Mouse (Mus musculus): ENCODE results near the gene Vmn1r9. TPM values are rescaled to one million over a fixed set of nuclear protein-coding genes. Genes with fewer than 3 reads are reported as not detected.
"Not testable (repeated sequence)": the region's sequence is repeated elsewhere in the genome, so short reads cannot be mapped to it uniquely, and the experiment has no call there.

Vmn1r9 gene
- polyA plus RNA-seq (2015; fragmentation: Nextera tagmentation; extraction: Ambion mirVana), result not detected in 2 replicates

GRCm38 (mm10) chr6:57066487-57066886, at the start of gene Vmn1r9:
Vmn1r9 (plus strand) TSS chr6:57066787.
- no peak for ATAC-seq (ENCODE audit: insufficient number of reproducible peaks, low FRiP score, low TSS enrichment, low read depth)
- WGBS, result 68% methylated on average over 2 of the region's 2 CpGs
- Histone ChIP-seq H3K27ac (replicated peaks) (no peak within 1 kb of the TSS), H3K4me3 (replicated peaks) (no peak within 1 kb of the TSS), H3K9me3 (replicated peaks) (no peaks in the 10 kb centered on the region), H3K36me3 (no peaks in the 10 kb centered on the region), H3K9ac (no peak within 1 kb of the TSS), H3K4me2 (replicated peaks) (no peak within 1 kb of the TSS), H3K27me3 (no peaks in the 10 kb centered on the region), H3K4me1 (no peaks in the 10 kb centered on the region)

- H3K4me1 ChIP-seq; ATAC-seq (ENCODE audit: insufficient number of reproducible peaks, low FRiP score, low TSS enrichment, low read depth); H3K9me3 ChIP-seq (replicated peaks); H3K9ac ChIP-seq; H3K36me3 ChIP-seq; H3K27me3 ChIP-seq; H3K4me3 ChIP-seq (replicated peaks); H3K27ac ChIP-seq (replicated peaks); H3K4me2 ChIP-seq (replicated peaks): not testable (repeated sequence)
- WGBS, result 89% methylated on average over 2 of the region's 2 CpGs
Measured at GRCm38 (mm10) chr6:57025224-57025623, 41.4 kb upstream of the Vmn1r9 start, which contains the start of gene Vmn1r7. Vmn1r7 (minus strand) TSS chr6:57025324.

- no peaks in the 10 kb centered on the region for H3K27me3 ChIP-seq
- no peak within 1 kb of the TSS for H3K4me2 ChIP-seq (replicated peaks)
- H3K9me3 ChIP-seq (replicated peaks), result no peaks in the 10 kb centered on the region
- no peak within 1 kb of the TSS for H3K4me3 ChIP-seq (replicated peaks)
- no peak within 1 kb of the TSS for H3K9ac ChIP-seq
- no peaks in the 10 kb centered on the region for H3K36me3 ChIP-seq
- no peak within 1 kb of the TSS for H3K27ac ChIP-seq (replicated peaks)
- no peaks in the 10 kb centered on the region for H3K4me1 ChIP-seq
- ATAC-seq (ENCODE audit: insufficient number of reproducible peaks, low FRiP score, low TSS enrichment, low read depth), result no peak
Measured at GRCm38 (mm10) chr6:57031984-57032383, 34.6 kb upstream of the Vmn1r9 start, which contains the start of gene Vmn1r8. Vmn1r8 (plus strand) TSS chr6:57032284.

DNA sequence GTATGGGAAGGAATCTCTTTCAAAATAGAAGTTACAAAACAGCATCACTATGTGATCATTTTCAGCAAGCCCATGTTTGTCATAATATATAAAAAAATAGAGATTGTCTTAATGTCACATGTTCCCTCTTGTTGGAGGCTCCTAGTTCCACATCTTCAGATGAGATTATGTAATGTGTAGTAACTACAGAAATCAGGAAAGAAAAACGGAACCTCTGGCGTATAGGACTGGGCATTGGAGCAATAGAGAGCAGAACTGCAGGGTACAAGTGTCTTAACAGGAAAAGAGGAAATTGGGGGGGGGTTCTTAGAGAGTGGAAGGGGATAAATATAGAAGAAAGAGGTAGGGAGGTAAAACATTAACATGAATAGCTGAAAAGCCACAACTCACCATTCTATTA, 31.9 kb upstream of the Vmn1r9 start:
- Histone ChIP-seq H3K27me3 (no peaks in the 10 kb centered on the region), H3K9ac (no peak overlapping the region), H3K4me2 (replicated peaks) (no peak overlapping the region), H3K9me3 (replicated peaks) (no peaks in the 10 kb centered on the region), H3K4me1 (no peaks in the 10 kb centered on the region), H3K36me3 (no peaks in the 10 kb centered on the region), H3K27ac (replicated peaks) (no peak overlapping the region), H3K4me3 (replicated peaks) (no peak overlapping the region)
- no peak for ATAC-seq (ENCODE audit: insufficient number of reproducible peaks, low FRiP score, low TSS enrichment, low read depth)
- 77% methylated on average over 2 of the region's 2 CpGs for WGBS

DNA sequence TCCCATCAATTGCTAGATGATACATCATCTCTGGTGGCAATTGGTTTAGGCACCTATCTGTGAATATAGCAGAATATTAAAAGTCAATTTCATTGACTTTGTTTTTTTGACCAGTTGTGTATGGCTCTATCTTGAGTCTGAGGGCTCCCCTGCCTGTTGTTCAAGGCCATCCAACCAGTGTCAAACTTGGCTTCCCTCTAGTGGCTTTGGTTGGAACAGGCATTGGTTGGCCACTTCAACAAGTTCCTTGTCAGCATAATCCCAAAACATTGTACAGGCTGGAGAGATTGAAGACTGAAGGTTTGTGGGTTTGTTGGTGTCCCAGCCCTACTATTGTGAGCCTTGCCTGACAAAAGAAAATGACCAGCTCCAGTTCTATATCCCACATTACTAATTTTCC, 2.9 kb upstream of the Vmn1r9 start:
- H3K27ac ChIP-seq (replicated peaks), result no peak overlapping the region
- H3K4me1 ChIP-seq, result no peaks in the 10 kb centered on the region
- H3K4me2 ChIP-seq (replicated peaks), result no peak overlapping the region
- H3K4me3 ChIP-seq (replicated peaks), result no peak overlapping the region
- no peaks in the 10 kb centered on the region for H3K27me3 ChIP-seq
- ATAC-seq (ENCODE audit: insufficient number of reproducible peaks, low FRiP score, low TSS enrichment, low read depth), result no peak
- H3K9ac ChIP-seq, result no peak overlapping the region
- no peaks in the 10 kb centered on the region for H3K36me3 ChIP-seq
- no peaks in the 10 kb centered on the region for H3K9me3 ChIP-seq (replicated peaks)

DNA sequence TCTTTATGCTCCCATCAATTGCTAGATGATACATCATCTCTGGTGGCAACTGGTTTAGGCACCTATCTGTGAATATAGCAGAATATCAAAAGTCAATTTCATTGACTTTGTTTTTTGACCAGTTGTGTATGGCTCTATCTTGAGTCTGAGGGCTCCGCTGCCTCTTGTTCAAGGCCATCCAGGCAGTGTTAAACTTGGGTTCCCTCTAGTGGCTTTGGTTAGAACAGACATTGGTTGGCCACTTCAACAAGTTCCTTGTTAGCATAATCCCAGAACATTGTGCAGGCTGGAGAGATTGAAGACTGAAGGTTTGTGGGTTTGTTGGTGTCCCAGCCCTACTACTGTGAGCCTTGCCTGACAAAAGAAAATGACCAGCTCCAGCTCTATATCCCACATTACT, 39.8 kb downstream of the Vmn1r9 start:
- no peaks in the 10 kb centered on the region for H3K36me3 ChIP-seq
- no peaks in the 10 kb centered on the region for H3K9me3 ChIP-seq (replicated peaks)
- no peak overlapping the region for H3K27ac ChIP-seq (replicated peaks)
- H3K27me3 ChIP-seq, result no peaks in the 10 kb centered on the region
- ATAC-seq (ENCODE audit: insufficient number of reproducible peaks, low FRiP score, low TSS enrichment, low read depth), result no peak
- H3K4me3 ChIP-seq (replicated peaks), result no peak overlapping the region
- no peaks in the 10 kb centered on the region for H3K4me1 ChIP-seq
- 77% methylated on average over 1 of the region's 1 CpGs for WGBS
- H3K9ac ChIP-seq, result no peak overlapping the region
- no peak overlapping the region for H3K4me2 ChIP-seq (replicated peaks)

GRCm38 (mm10) chr6:57109154-57109553, 42.6 kb downstream of the Vmn1r9 start, which contains the start of gene Vmn1r10:
Vmn1r10 (plus strand) TSS chr6:57109454.
- H3K9ac ChIP-seq, result no peak within 1 kb of the TSS
- no peak within 1 kb of the TSS for H3K4me2 ChIP-seq (replicated peaks)
- WGBS, result 79% methylated on average over 3 of the region's 3 CpGs
- no peaks in the 10 kb centered on the region for H3K4me1 ChIP-seq
- H3K36me3 ChIP-seq, result no peaks in the 10 kb centered on the region
- no peaks in the 10 kb centered on the region for H3K9me3 ChIP-seq (replicated peaks)
- H3K27me3 ChIP-seq, result no peaks in the 10 kb centered on the region
- no peak within 1 kb of the TSS for H3K27ac ChIP-seq (replicated peaks)
- H3K4me3 ChIP-seq (replicated peaks), result no peak within 1 kb of the TSS
- no peak for ATAC-seq (ENCODE audit: insufficient number of reproducible peaks, low FRiP score, low TSS enrichment, low read depth)

Other genes with a start within 250 kb of the Vmn1r9 start
- gene Fkbp9, start 234.7 kb upstream of the Vmn1r9 start, polyA plus RNA-seq (2015; fragmentation: Nextera tagmentation; extraction: Ambion mirVana), result 218 and 222 TPM in 2 replicates
- 61.6 and 63.2 TPM in 2 replicates for gene Nt5c3, start 142.9 kb upstream of the Vmn1r9 start, polyA plus RNA-seq (2015; fragmentation: Nextera tagmentation; extraction: Ambion mirVana)
- gene Vmn1r4, start 142.8 kb upstream of the Vmn1r9 start, polyA plus RNA-seq (2015; fragmentation: Nextera tagmentation; extraction: Ambion mirVana), result 0.31 and 0.35 TPM in 2 replicates
- gene Vmn1r5, start 96.5 kb upstream of the Vmn1r9 start, polyA plus RNA-seq (2015; fragmentation: Nextera tagmentation; extraction: Ambion mirVana), result not detected in 2 replicates
- gene Vmn1r6, start 69.5 kb upstream of the Vmn1r9 start, polyA plus RNA-seq (2015; fragmentation: Nextera tagmentation; extraction: Ambion mirVana), result not detected in 2 replicates
- gene Vmn1r7, start 41.5 kb upstream of the Vmn1r9 start, polyA plus RNA-seq (2015; fragmentation: Nextera tagmentation; extraction: Ambion mirVana), result not detected in 2 replicates
- not detected in 2 replicates for gene Vmn1r8, start 34.5 kb upstream of the Vmn1r9 start, polyA plus RNA-seq (2015; fragmentation: Nextera tagmentation; extraction: Ambion mirVana)
- not detected in 2 replicates for gene Vmn1r10, start 42.7 kb downstream of the Vmn1r9 start, polyA plus RNA-seq (2015; fragmentation: Nextera tagmentation; extraction: Ambion mirVana)
- gene Vmn1r11, start 66.7 kb downstream of the Vmn1r9 start, polyA plus RNA-seq (2015; fragmentation: Nextera tagmentation; extraction: Ambion mirVana), result not detected in 2 replicates
- not detected in 2 replicates for gene Vmn1r12, start 90.1 kb downstream of the Vmn1r9 start, polyA plus RNA-seq (2015; fragmentation: Nextera tagmentation; extraction: Ambion mirVana)
- not detected in 2 replicates for gene Vmn1r13, start 136.5 kb downstream of the Vmn1r9 start, polyA plus RNA-seq (2015; fragmentation: Nextera tagmentation; extraction: Ambion mirVana)
- gene Vmn1r14, start 164.9 kb downstream of the Vmn1r9 start, polyA plus RNA-seq (2015; fragmentation: Nextera tagmentation; extraction: Ambion mirVana), result 0.12 TPM in 1 of 2 replicates, not detected in the other
- not detected in 2 replicates for gene Vmn1r15, start 191.2 kb downstream of the Vmn1r9 start, polyA plus RNA-seq (2015; fragmentation: Nextera tagmentation; extraction: Ambion mirVana)